Mouse (Mus musculus): ENCODE results near the gene Bola2. TPM values are rescaled to one million over a fixed set of nuclear protein-coding genes. Genes with fewer than 3 reads are reported as not detected.

Gene Bola2
- polyA plus RNA-seq, 1 experiment from 2014 or later, result 159 TPM

- H3K27me3 ChIP-seq (replicated peaks; ENCODE audit: control insufficient read depth, insufficient read depth, low read length), result no peaks in the 10 kb centered on the region
- WGBS, result 95% methylated on average over 26 of the region's 26 CpGs
- no peaks in the 10 kb centered on the region for H3K9me3 ChIP-seq (ENCODE audit: control insufficient read depth, low read length)
- H3K4me3 ChIP-seq (ENCODE audit: low read depth, low read length), result no peak overlapping the region
- H3K36me3 ChIP-seq (ENCODE audit: control insufficient read depth, insufficient read depth, low read length), result peaks cover 24% of the 10 kb centered on the region
- DNase-seq (ENCODE audit: low spot score) (no peak), ATAC-seq (replicated peaks; ENCODE audit: low FRiP score, low TSS enrichment, low read depth) (no peak)
- H3K4me2 ChIP-seq (ENCODE audit: low read length), result no peak overlapping the region
- peaks cover 8% of the 10 kb centered on the region for H3K4me1 ChIP-seq (replicated peaks; ENCODE audit: control insufficient read depth, insufficient read depth, low read length)
- no peak overlapping the region for H3K27ac ChIP-seq (ENCODE audit: low read depth)
- H3K9ac ChIP-seq (ENCODE audit: low read length), result no peak overlapping the region
Observed at GRCm38 (mm10) chr7:126692426-126692825, 2.8 kb upstream of the Bola2 start.

- DNase-seq (ENCODE audit: low spot score) (peak; percentile 88), ATAC-seq (replicated peaks; ENCODE audit: low FRiP score, low TSS enrichment, low read depth) (no peak)
- WGBS, result 35% methylated on average over 3 of the region's 3 CpGs
Observed at GRCm38 (mm10) chr7:126693256-126693655, 1.9 kb upstream of the Bola2 start.

GRCm38 (mm10) chr7:126693781-126694180 lies 1.4 kb upstream of the Bola2 start:
- ATAC-seq (replicated peaks; ENCODE audit: low FRiP score, low TSS enrichment, low read depth) (no peak), DNase-seq (ENCODE audit: low spot score) (no peak)
- peaks cover 8% of the 10 kb centered on the region for H3K4me1 ChIP-seq (replicated peaks; ENCODE audit: control insufficient read depth, insufficient read depth, low read length)
- H3K27me3 ChIP-seq (replicated peaks; ENCODE audit: control insufficient read depth, insufficient read depth, low read length), result no peaks in the 10 kb centered on the region
- H3K9me3 ChIP-seq (ENCODE audit: control insufficient read depth, low read length), result no peaks in the 10 kb centered on the region
- no peak overlapping the region for H3K4me3 ChIP-seq (ENCODE audit: low read depth, low read length)
- no peak overlapping the region for H3K9ac ChIP-seq (ENCODE audit: low read length)
- peaks cover 27% of the 10 kb centered on the region for H3K36me3 ChIP-seq (ENCODE audit: control insufficient read depth, insufficient read depth, low read length)
- 85% methylated on average over 7 of the region's 7 CpGs for WGBS
- H3K27ac ChIP-seq (ENCODE audit: low read depth), result no peak overlapping the region
- H3K4me2 ChIP-seq (ENCODE audit: low read length), result no peak overlapping the region

More at GRCm38 (mm10) chr7:126693256-126693655, 1.9 kb upstream of the Bola2 start:
- Histone ChIP-seq H3K27me3 (replicated peaks; ENCODE audit: control insufficient read depth, insufficient read depth, low read length) (no peaks in the 10 kb centered on the region), H3K9me3 (ENCODE audit: control insufficient read depth, low read length) (no peaks in the 10 kb centered on the region), H3K4me3 (ENCODE audit: low read depth, low read length) (no peak overlapping the region), H3K27ac (ENCODE audit: low read depth) (no peak overlapping the region), H3K9ac (ENCODE audit: low read length) (no peak overlapping the region), H3K4me1 (replicated peaks; ENCODE audit: control insufficient read depth, insufficient read depth, low read length) (peaks cover 8% of the 10 kb centered on the region), H3K36me3 (ENCODE audit: control insufficient read depth, insufficient read depth, low read length) (peaks cover 27% of the 10 kb centered on the region), H3K4me2 (ENCODE audit: low read length) (no peak overlapping the region)

- ATAC-seq (replicated peaks; ENCODE audit: low FRiP score, low TSS enrichment, low read depth), result no peak
- Histone ChIP-seq H3K4me3 (ENCODE audit: low read depth, low read length) (peak overlapping the region; percentile 63), H3K27me3 (replicated peaks; ENCODE audit: control insufficient read depth, insufficient read depth, low read length) (no peaks in the 10 kb centered on the region), H3K36me3 (ENCODE audit: control insufficient read depth, insufficient read depth, low read length) (peaks cover 27% of the 10 kb centered on the region), H3K27ac (ENCODE audit: low read depth) (no peak overlapping the region), H3K9me3 (ENCODE audit: control insufficient read depth, low read length) (no peaks in the 10 kb centered on the region), H3K9ac (ENCODE audit: low read length) (peak overlapping the region; percentile 79; the same call in 1 of the 2 replicates), H3K4me2 (ENCODE audit: low read length) (peak overlapping the region; percentile 63), H3K4me1 (replicated peaks; ENCODE audit: control insufficient read depth, insufficient read depth, low read length) (peaks cover 8% of the 10 kb centered on the region)
- no peak for DNase-seq (ENCODE audit: low spot score)
- 46% methylated on average over 10 of the region's 10 CpGs for WGBS
Observed at GRCm38 (mm10) chr7:126694441-126695051, 655 bp upstream of the Bola2 start.

- 0% methylated on average over 39 of the region's 40 CpGs for WGBS
- Histone ChIP-seq H3K9ac (ENCODE audit: low read length) (peak within 1 kb of the TSS; percentile 79), H3K4me2 (ENCODE audit: low read length) (peak within 1 kb of the TSS; percentile 85), H3K27me3 (replicated peaks; ENCODE audit: control insufficient read depth, insufficient read depth, low read length) (no peaks in the 10 kb centered on the region), H3K4me1 (replicated peaks; ENCODE audit: control insufficient read depth, insufficient read depth, low read length) (peaks cover 8% of the 10 kb centered on the region), H3K27ac (ENCODE audit: low read depth) (peak within 1 kb of the TSS; percentile 86), H3K9me3 (ENCODE audit: control insufficient read depth, low read length) (no peaks in the 10 kb centered on the region), H3K36me3 (ENCODE audit: control insufficient read depth, insufficient read depth, low read length) (peaks cover 26% of the 10 kb centered on the region), H3K4me3 (ENCODE audit: low read depth, low read length) (peak within 1 kb of the TSS; percentile 63)
- peak; percentile 91 for ATAC-seq (replicated peaks; ENCODE audit: low FRiP score, low TSS enrichment, low read depth)
- DNase-seq (ENCODE audit: low spot score), result peak; percentile 96
Observed at GRCm38 (mm10) chr7:126695631-126696207, 518 bp downstream of the Bola2 start, which contains the start of gene Slx1b. Slx1b (minus strand) TSS chr7:126695784.

GRCm38 (mm10) chr7:126696303-126696702 lies 1.1 kb downstream of the Bola2 start:
- Histone ChIP-seq H3K36me3 (ENCODE audit: control insufficient read depth, insufficient read depth, low read length) (peaks cover 20% of the 10 kb centered on the region), H3K4me1 (replicated peaks; ENCODE audit: control insufficient read depth, insufficient read depth, low read length) (peaks cover 8% of the 10 kb centered on the region), H3K27me3 (replicated peaks; ENCODE audit: control insufficient read depth, insufficient read depth, low read length) (no peaks in the 10 kb centered on the region), H3K27ac (ENCODE audit: low read depth) (no peak overlapping the region), H3K9ac (ENCODE audit: low read length) (peak overlapping the region; percentile 47), H3K4me2 (ENCODE audit: low read length) (peak overlapping the region; percentile 85), H3K4me3 (ENCODE audit: low read depth, low read length) (peak overlapping the region; percentile 63), H3K9me3 (ENCODE audit: control insufficient read depth, low read length) (no peaks in the 10 kb centered on the region)
- DNase-seq (ENCODE audit: low spot score), result no peak
- WGBS, result 4% methylated on average over 17 of the region's 17 CpGs
- ATAC-seq (replicated peaks; ENCODE audit: low FRiP score, low TSS enrichment, low read depth), result peak; percentile 7

GRCm38 (mm10) chr7:126696886-126697285 lies 1.7 kb downstream of the Bola2 start:
- no peaks in the 10 kb centered on the region; the same call in 1 of the 2 replicates for H3K27me3 ChIP-seq (replicated peaks; ENCODE audit: control insufficient read depth, insufficient read depth, low read length)
- 86% methylated on average over 3 of the region's 3 CpGs for WGBS
- H3K4me2 ChIP-seq (ENCODE audit: low read length), result peak overlapping the region; percentile 85
- no peak overlapping the region for H3K27ac ChIP-seq (ENCODE audit: low read depth)
- ATAC-seq (replicated peaks; ENCODE audit: low FRiP score, low TSS enrichment, low read depth) (no peak), DNase-seq (ENCODE audit: low spot score) (no peak)
- H3K36me3 ChIP-seq (ENCODE audit: control insufficient read depth, insufficient read depth, low read length), result peaks cover 15% of the 10 kb centered on the region
- H3K9me3 ChIP-seq (ENCODE audit: control insufficient read depth, low read length), result no peaks in the 10 kb centered on the region
- H3K9ac ChIP-seq (ENCODE audit: low read length), result peak overlapping the region; percentile 47; the same call in 1 of the 2 replicates
- H3K4me3 ChIP-seq (ENCODE audit: low read depth, low read length), result peak overlapping the region; percentile 63
- H3K4me1 ChIP-seq (replicated peaks; ENCODE audit: control insufficient read depth, insufficient read depth, low read length), result peaks cover 8% of the 10 kb centered on the region

- H3K4me3 ChIP-seq (ENCODE audit: low read depth, low read length), result no peak overlapping the region
- 91% methylated on average over 8 of the region's 8 CpGs for WGBS
- no peak for DNase-seq (ENCODE audit: low spot score)
- ATAC-seq (replicated peaks; ENCODE audit: low FRiP score, low TSS enrichment, low read depth), result no peak
- no peak overlapping the region for H3K4me2 ChIP-seq (ENCODE audit: low read length)
- peaks cover 8% of the 10 kb centered on the region for H3K4me1 ChIP-seq (replicated peaks; ENCODE audit: control insufficient read depth, insufficient read depth, low read length)
- H3K27ac ChIP-seq (ENCODE audit: low read depth), result no peak overlapping the region
- no peaks in the 10 kb centered on the region for H3K9me3 ChIP-seq (ENCODE audit: control insufficient read depth, low read length)
- peaks cover 6% of the 10 kb centered on the region; the same call in 1 of the 2 replicates for H3K36me3 ChIP-seq (ENCODE audit: control insufficient read depth, insufficient read depth, low read length)
- no peak overlapping the region for H3K9ac ChIP-seq (ENCODE audit: low read length)
- H3K27me3 ChIP-seq (replicated peaks; ENCODE audit: control insufficient read depth, insufficient read depth, low read length), result peaks cover 2% of the 10 kb centered on the region; the same call in 1 of the 2 replicates
Observed at GRCm38 (mm10) chr7:126697838-126698237, 2.6 kb downstream of the Bola2 start.
